Mouse (Mus musculus): ENCODE measurements around the gene Ppp1r9b. TPM values are rescaled to one million over a fixed set of nuclear protein-coding genes. Genes with fewer than 3 reads are reported as not detected.
A peak's percentile ranks its signal among the peaks of the same experiment; 100 is the strongest.

The Ppp1r9b gene
- polyA plus RNA-seq, 1 experiment from 2014 or later = 9.9 TPM

DNA sequence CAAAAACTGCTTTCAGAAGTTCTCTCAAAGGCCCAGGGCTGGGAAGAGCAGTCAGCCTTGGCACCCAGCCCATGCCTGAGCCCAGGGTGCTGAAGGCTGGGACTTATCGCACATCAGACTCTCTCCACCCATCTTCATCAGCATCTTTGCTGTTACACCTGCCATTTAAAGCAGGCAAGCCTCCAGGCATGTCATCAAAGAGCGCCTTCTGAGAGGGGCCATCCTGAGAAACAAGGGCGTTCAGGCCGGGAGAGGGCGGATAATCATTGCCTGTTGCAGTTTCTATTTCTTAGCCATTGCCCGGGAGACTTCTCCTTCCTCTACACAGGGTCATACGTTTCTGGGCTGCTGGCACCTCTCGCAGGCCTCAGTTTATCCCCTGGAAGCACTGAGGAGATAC, 3.0 kb upstream of the Ppp1r9b start:
- Histone ChIP-seq H3K36me3 (ENCODE audit: insufficient read depth, low read length) (no peaks in the 10 kb centered on the region), H3K4me3 (ENCODE audit: low read length) (no peak overlapping the region), H3K27me3 (ENCODE audit: insufficient read depth, low read length) (no peaks in the 10 kb centered on the region), H3K9ac (replicated peaks; ENCODE audit: low read length) (no peak overlapping the region), H3K4me2 (replicated peaks; ENCODE audit: low read depth, low read length) (no peak overlapping the region), H3K9me3 (ENCODE audit: low read length) (no peaks in the 10 kb centered on the region), H3K4me1 (ENCODE audit: insufficient read depth, low read length) (peaks cover 37% of the 10 kb centered on the region), H3K27ac (ENCODE audit: low read length) (no peak overlapping the region)
- no peak for ATAC-seq (ENCODE audit: low FRiP score, low TSS enrichment)
- WGBS = 89% methylated on average over 8 of the region's 8 CpGs

DNA sequence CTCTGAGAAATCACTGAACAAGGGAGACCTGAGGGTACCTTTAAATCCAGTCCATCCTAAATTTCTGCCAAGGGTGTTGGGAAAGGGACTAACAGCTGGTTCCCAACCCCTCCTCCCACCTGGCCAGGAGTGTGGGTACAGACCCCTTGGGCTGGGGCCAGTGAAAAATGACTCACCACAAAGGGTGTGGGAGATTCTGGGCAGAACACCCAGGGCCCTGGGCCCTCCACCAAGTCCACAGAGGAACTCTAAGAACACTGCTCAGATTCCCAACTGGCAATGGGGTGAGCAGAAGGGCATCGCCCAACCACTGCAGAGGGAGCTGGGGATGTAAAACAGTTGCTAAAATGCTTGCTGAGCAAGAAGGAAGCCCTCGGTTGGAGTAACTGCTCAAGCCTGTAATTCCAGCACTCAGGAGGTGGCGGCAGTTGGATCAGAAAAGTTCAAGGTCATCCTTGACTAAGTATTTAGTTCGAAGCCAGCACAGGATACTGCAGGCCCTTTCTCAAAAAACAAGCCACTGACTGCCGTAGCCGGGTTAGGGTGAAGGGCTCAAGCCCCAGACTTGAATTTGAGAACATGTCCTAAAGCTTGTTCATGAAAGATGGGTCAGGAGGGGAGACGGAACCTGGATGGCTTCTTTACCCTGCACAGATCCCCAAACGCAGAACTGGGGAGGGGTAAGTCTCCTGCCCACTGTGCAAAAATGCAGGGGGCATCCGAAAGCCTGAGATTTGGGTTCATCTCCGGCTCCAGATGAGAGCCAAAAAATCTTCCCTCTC, 1.9 kb upstream of the Ppp1r9b start:
- Histone ChIP-seq H3K27ac (ENCODE audit: low read length) (peak overlapping the region; percentile 95), H3K4me1 (ENCODE audit: insufficient read depth, low read length) (peaks cover 48% of the 10 kb centered on the region), H3K4me3 (ENCODE audit: low read length) (peak overlapping the region; percentile 95), H3K36me3 (ENCODE audit: insufficient read depth, low read length) (no peaks in the 10 kb centered on the region), H3K4me2 (replicated peaks; ENCODE audit: low read depth, low read length) (peak overlapping the region; percentile 90), H3K9ac (replicated peaks; ENCODE audit: low read length) (peak overlapping the region; percentile 93), H3K27me3 (ENCODE audit: insufficient read depth, low read length) (no peaks in the 10 kb centered on the region), H3K9me3 (ENCODE audit: low read length) (no peaks in the 10 kb centered on the region)
- 12% methylated on average over 10 of the region's 10 CpGs for WGBS
- ATAC-seq (ENCODE audit: low FRiP score, low TSS enrichment) = no peak

DNA sequence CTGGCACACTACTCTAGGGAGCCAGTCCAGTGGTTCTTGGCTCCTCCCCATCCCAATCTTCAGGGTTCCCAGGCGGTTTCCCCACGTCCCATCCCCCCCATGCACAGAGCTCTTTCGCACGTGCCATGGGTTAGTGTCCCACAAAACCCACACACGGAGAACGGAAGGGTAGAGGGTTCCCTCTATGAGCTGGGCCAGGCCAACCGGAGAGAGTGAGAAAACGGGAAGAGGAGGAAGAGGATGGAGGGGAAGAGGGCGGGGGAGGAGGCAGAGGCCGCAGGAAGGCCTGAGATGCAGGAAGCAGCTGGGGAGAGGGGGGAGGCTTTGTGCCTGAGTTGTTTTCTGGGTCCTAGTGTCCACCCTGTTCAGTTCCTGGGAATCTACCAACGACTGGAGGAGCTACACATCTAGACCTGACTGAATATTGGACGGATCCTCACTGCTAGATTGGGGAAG, 1.2 kb upstream of the Ppp1r9b start:
- peak; percentile 46 for ATAC-seq (ENCODE audit: low FRiP score, low TSS enrichment)
- 1% methylated on average over 12 of the region's 12 CpGs for WGBS
- H3K4me1 ChIP-seq (ENCODE audit: insufficient read depth, low read length) = peaks cover 54% of the 10 kb centered on the region

DNA sequence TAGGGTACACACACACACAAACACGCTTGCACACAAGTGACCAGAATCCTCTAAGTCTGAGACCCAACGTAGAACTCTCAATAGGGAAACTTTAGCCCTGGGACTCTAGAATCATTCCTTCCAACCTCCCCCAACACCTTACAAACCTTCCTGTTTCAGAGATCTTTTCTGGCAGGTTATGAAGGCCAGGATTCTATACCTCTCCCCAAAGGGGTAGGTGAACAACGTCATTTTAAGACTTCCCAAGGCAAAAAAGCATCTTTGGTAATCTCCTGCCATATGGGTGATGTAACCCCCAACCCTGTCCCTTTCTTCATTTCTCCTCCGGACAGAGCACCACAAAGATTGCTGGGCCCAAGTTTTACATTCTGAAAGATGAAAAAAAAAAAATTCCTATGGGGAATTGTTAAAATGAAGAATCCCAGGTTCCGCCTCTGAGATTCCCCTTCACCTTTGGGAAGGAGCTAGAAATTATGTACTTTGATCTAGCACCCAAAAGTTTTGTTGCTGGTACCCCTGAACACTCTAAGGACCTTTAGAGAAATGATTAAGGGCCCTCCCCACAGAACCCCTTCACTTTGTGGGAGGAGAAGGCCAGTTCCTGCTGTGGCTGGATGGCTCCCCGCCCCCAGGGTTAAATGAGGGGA, 610 bp upstream of the Ppp1r9b start:
- Histone ChIP-seq H3K36me3 (ENCODE audit: insufficient read depth, low read length) (no peaks in the 10 kb centered on the region), H3K4me3 (ENCODE audit: low read length) (peak overlapping the region; percentile 95), H3K4me1 (ENCODE audit: insufficient read depth, low read length) (peaks cover 61% of the 10 kb centered on the region), H3K9ac (replicated peaks; ENCODE audit: low read length) (peak overlapping the region; percentile 93), H3K9me3 (ENCODE audit: low read length) (no peaks in the 10 kb centered on the region), H3K4me2 (replicated peaks; ENCODE audit: low read depth, low read length) (peak overlapping the region; percentile 90), H3K27me3 (ENCODE audit: insufficient read depth, low read length) (no peaks in the 10 kb centered on the region), H3K27ac (ENCODE audit: low read length) (peak overlapping the region; percentile 95)
- 43% methylated on average over 6 of the region's 6 CpGs for WGBS
- ATAC-seq (ENCODE audit: low FRiP score, low TSS enrichment) = no peak

More for the DNA sequence above, 1.2 kb upstream of the Ppp1r9b start:
- H3K9ac ChIP-seq (replicated peaks; ENCODE audit: low read length) = peak overlapping the region; percentile 93
- peak overlapping the region; percentile 90 for H3K4me2 ChIP-seq (replicated peaks; ENCODE audit: low read depth, low read length)
- peak overlapping the region; percentile 95 for H3K27ac ChIP-seq (ENCODE audit: low read length)
- no peaks in the 10 kb centered on the region for H3K9me3 ChIP-seq (ENCODE audit: low read length)
- no peaks in the 10 kb centered on the region for H3K36me3 ChIP-seq (ENCODE audit: insufficient read depth, low read length)
- H3K27me3 ChIP-seq (ENCODE audit: insufficient read depth, low read length) = no peaks in the 10 kb centered on the region
- H3K4me3 ChIP-seq (ENCODE audit: low read length) = peak overlapping the region; percentile 95

DNA sequence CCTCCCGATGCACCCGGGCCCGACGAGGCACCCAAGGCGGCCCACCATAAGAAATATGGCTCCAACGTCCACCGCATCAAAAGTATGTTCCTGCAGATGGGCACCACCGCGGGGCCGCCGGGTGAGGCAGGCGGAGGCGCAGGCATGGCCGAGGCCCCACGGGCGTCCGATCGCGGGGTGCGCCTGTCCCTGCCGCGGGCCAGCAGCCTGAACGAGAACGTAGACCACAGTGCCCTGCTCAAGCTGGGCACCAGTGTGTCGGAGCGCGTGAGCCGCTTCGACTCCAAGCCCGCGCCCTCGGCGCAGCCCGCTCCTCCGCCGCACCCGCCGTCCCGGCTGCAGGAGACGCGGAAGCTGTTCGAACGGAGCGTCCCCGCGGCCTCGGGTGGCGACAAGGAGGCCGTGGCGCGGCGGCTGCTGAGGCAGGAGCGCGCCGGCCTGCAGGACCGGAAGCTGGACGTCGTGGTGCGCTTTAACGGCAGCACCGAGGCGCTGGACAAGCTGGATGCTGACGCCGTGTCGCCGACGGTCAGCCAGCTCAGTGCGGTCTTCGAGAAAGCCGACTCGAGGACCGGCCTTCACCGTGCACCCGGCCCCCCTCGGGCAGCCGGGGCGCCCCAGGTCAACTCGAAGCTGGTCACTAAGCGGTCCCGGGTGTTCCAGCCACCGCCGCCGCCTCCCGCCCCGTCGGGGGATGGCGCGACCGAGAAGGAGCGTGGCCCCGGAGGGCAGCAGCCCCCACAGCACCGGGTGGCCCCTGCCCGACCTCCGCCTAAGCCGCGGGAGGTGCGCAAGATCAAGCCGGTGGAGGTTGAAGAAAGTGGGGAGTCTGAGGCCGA, 1.0 kb downstream of the Ppp1r9b start:
- Histone ChIP-seq H3K4me2 (replicated peaks; ENCODE audit: low read depth, low read length) (peak overlapping the region; percentile 90), H3K36me3 (ENCODE audit: insufficient read depth, low read length) (peaks cover 6% of the 10 kb centered on the region), H3K27ac (ENCODE audit: low read length) (peak overlapping the region; percentile 95), H3K9me3 (ENCODE audit: low read length) (no peaks in the 10 kb centered on the region), H3K27me3 (ENCODE audit: insufficient read depth, low read length) (no peaks in the 10 kb centered on the region), H3K9ac (replicated peaks; ENCODE audit: low read length) (peak overlapping the region; percentile 93), H3K4me1 (ENCODE audit: insufficient read depth, low read length) (peaks cover 69% of the 10 kb centered on the region), H3K4me3 (ENCODE audit: low read length) (peak overlapping the region; percentile 95)
- under 1% methylated on average over 94 of the region's 99 CpGs for WGBS
- ATAC-seq (ENCODE audit: low FRiP score, low TSS enrichment) = no peak

DNA sequence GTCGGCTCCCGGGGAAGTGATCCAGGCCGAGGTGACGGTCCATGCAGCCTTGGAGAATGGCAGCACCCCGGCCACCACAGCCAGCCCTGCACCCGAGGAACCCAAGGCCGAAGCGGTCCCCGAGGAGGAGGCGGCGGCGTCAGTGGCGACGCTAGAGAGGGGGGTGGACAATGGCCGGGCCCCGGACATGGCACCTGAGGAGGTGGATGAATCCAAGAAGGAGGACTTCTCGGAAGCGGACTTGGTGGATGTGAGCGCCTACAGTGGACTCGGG, 1.6 kb downstream of the Ppp1r9b start:
- Histone ChIP-seq H3K4me1 (ENCODE audit: insufficient read depth, low read length) (peaks cover 65% of the 10 kb centered on the region), H3K9ac (replicated peaks; ENCODE audit: low read length) (peak overlapping the region; percentile 93), H3K9me3 (ENCODE audit: low read length) (no peaks in the 10 kb centered on the region), H3K4me3 (ENCODE audit: low read length) (peak overlapping the region; percentile 95), H3K36me3 (ENCODE audit: insufficient read depth, low read length) (peaks cover 11% of the 10 kb centered on the region), H3K27ac (ENCODE audit: low read length) (peak overlapping the region; percentile 61), H3K4me2 (replicated peaks; ENCODE audit: low read depth, low read length) (peak overlapping the region; percentile 90), H3K27me3 (ENCODE audit: insufficient read depth, low read length) (no peaks in the 10 kb centered on the region)
- ATAC-seq (ENCODE audit: low FRiP score, low TSS enrichment) = no peak
- WGBS = 0% methylated on average over 20 of the region's 20 CpGs

DNA sequence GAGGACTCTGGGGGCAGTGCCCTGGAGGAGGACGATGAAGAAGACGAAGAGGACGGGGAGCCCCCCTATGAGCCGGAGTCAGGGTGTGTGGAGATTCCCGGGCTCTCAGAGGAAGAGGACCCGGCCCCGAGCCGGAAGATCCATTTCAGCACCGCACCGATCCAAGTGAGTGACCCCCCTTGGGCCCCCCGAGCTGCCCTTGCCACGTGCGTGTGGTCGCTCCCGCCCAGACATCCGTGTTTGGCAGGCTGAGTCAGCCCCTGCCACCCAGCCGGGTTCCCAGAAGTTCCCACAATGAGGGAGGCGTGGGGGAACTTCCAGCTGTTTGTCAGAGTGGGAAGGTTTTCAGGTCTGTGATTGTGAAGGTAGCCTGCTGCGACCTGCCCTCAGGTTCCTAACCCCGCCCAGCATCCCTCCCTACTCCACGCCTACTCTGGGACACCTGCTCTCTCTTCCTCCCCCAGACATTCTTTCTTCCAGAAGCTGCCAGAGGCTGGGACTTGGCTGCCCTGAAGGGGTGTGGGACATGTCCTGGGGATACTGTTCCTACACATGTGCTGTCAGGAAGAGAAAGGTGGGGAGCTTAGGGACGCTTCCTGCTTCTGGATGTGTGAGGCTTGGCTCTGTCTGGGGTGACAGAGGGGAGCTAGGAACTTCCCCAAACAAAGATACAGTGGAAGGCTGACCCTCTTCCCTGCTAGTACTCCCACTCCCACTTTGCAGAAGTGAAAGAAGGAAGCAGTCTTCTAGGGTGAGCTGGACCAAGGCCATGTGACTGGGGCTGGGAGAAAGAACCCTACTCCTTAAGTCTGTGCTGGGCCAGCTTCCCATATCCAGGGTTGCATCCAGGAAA, 2.1 kb downstream of the Ppp1r9b start:
- H3K9me3 ChIP-seq (ENCODE audit: low read length) = no peaks in the 10 kb centered on the region
- H3K27ac ChIP-seq (ENCODE audit: low read length) = peak overlapping the region; percentile 61
- peak; percentile 21; the same call in 1 of the 2 replicates for ATAC-seq (ENCODE audit: low FRiP score, low TSS enrichment)
- WGBS = 2% methylated on average over 22 of the region's 22 CpGs
- peaks cover 63% of the 10 kb centered on the region for H3K4me1 ChIP-seq (ENCODE audit: insufficient read depth, low read length)
- peak overlapping the region; percentile 90 for H3K4me2 ChIP-seq (replicated peaks; ENCODE audit: low read depth, low read length)
- no peaks in the 10 kb centered on the region for H3K27me3 ChIP-seq (ENCODE audit: insufficient read depth, low read length)
- peak overlapping the region; percentile 93 for H3K9ac ChIP-seq (replicated peaks; ENCODE audit: low read length)
- H3K4me3 ChIP-seq (ENCODE audit: low read length) = peak overlapping the region; percentile 95
- peaks cover 17% of the 10 kb centered on the region for H3K36me3 ChIP-seq (ENCODE audit: insufficient read depth, low read length)

DNA sequence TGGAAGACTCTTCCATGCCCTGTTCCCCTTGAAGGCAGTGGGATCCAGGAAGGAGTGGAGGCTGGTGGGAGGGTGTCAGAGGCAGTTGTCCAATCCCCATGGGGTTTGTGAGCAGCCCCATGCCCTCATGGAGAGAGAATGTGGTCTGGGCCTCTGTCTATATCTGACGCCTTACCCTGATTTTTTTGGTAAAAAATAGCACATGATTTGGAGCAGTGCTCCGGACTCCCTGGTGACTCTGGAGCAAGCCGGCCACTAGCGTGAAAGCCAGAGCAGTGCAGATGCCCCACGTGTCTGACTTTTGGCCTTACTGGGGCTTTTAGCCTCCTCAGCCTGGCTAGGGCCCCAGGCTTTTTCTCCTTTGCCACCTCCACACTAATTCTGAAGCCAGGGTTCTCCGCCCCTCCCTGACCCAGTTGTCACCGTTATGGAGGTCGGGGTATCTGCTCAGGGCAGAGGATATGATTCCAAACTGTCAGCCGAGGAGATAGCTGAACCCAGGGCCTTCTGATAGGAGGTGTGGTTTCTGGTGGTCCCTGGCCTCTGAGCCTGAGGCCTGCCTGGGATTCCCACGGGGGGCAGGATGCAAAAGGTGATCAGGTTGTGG, 3.5 kb downstream of the Ppp1r9b start:
- H3K9ac ChIP-seq (replicated peaks; ENCODE audit: low read length) = peak overlapping the region; percentile 93
- WGBS = 27% methylated on average over 10 of the region's 10 CpGs
- H3K9me3 ChIP-seq (ENCODE audit: low read length) = no peaks in the 10 kb centered on the region
- no peak overlapping the region for H3K27ac ChIP-seq (ENCODE audit: low read length)
- H3K4me1 ChIP-seq (ENCODE audit: insufficient read depth, low read length) = peaks cover 52% of the 10 kb centered on the region
- H3K4me2 ChIP-seq (replicated peaks; ENCODE audit: low read depth, low read length) = peak overlapping the region; percentile 90
- H3K27me3 ChIP-seq (ENCODE audit: insufficient read depth, low read length) = no peaks in the 10 kb centered on the region
- H3K36me3 ChIP-seq (ENCODE audit: insufficient read depth, low read length) = peaks cover 25% of the 10 kb centered on the region
- ATAC-seq (ENCODE audit: low FRiP score, low TSS enrichment) = no peak
- H3K4me3 ChIP-seq (ENCODE audit: low read length) = peak overlapping the region; percentile 95

Measured in kidney, embryonic 16.5 days (tissue).